Mouse (Mus musculus): ENCODE results near the gene Olfr789.

DNA sequence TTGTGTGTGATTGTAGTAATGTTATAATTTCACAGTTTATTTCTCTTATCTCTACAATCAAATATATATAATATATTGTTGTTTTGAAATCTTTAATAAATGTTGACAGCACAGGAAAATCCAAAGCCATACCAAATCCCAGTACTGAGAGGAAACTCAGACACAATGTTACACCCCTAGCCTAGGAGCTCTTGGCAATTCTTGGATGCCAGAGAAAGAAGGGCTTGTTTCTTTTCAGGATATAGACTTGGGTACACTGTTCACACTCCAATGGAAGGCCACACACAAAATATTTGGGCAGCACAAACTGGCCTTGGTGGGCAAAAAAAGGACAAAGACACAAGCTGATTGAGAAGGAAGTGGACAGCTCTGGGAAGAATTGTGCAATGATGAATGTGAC lies 10.8 kb upstream of the Olfr789 start:
- no peak for TF ChIP-seq POLR2A (IDR thresholded peaks at IDR 0.05; ENCODE audit: extremely low read depth, insufficient read depth, low read length)
- no peak for TF ChIP-seq CTCF (IDR thresholded peaks at IDR 0.05; ENCODE audit: extremely low read depth, insufficient read depth, low read length)

Data from cortical plate, adult 2 months (tissue).